Mouse (Mus musculus) liver, embryonic 16.5 days (tissue): ENCODE measurements at regions not wholly inside any gene's neighbourhood (a gene's known extent, or its start where the extent isn't known, plus 50 kb on each side); places are given as distances from the start of the nearest gene placed in this dataset.
"Not testable (repeated sequence)": the region's sequence is repeated elsewhere in the genome, so short reads cannot be mapped to it uniquely, and the experiment has no call there.

Source experiments
- ATAC-seq: fragments of 200-750 bp; cut with Nextera tagmentation; 2 replicates; pipeline ENCODE4 v1.8.0; 2017; ENCODE audit warnings: low read depth, mild to moderate bottlenecking, moderate number of reproducible peaks, moderate library complexity
- H3K27ac ChIP-seq: fragments of 300-500 bp; sonication (generic); 2 replicates; pipeline ENCODE4 v1.5.1; 2014; ENCODE audit warnings: mild to moderate bottlenecking, low read length
- H3K27me3 ChIP-seq: fragments of 300-500 bp; sonication (generic); 2 replicates; pipeline ENCODE4 v1.6.1; 2014; ENCODE audit warnings: low read depth, low read length, mixed read lengths; ENCODE audit not compliant: control insufficient read depth, insufficient read depth
- H3K36me3 ChIP-seq: fragments of 300-500 bp; sonication (generic); 2 replicates; pipeline ENCODE4 v1.6.1; 2014; ENCODE audit warnings: mild to moderate bottlenecking; ENCODE audit not compliant: control insufficient read depth, insufficient read depth
- H3K4me1 ChIP-seq: fragments of 300-500 bp; sonication (generic); 2 replicates; pipeline ENCODE4 v1.6.1; 2014; ENCODE audit warnings: low read depth, low read length, mixed read lengths; ENCODE audit not compliant: control insufficient read depth
- H3K4me2 ChIP-seq: fragments of 300-500 bp; sonication (generic); 2 replicates; pipeline ENCODE4 v1.6.1; 2014; ENCODE audit warnings: low read depth, low read length, mixed read lengths
- H3K4me3 ChIP-seq: fragments of 300-500 bp; sonication (generic); 2 replicates; pipeline ENCODE4 v1.5.1; 2014; ENCODE audit warnings: low read depth, mild to moderate bottlenecking, low read length
- H3K9ac ChIP-seq: fragments of 300-500 bp; sonication (generic); 2 replicates; pipeline ENCODE4 v1.6.1; 2014; ENCODE audit warnings: low read depth, low read length
- H3K9me3 ChIP-seq: fragments of 300-500 bp; sonication (generic); replicated peaks from 2 replicates; pipeline ENCODE4 v1.6.1; 2016; ENCODE audit warnings: low read length; ENCODE audit not compliant: control insufficient read depth
- WGBS: fragments of 180-500 bp; shearing (Covaris S2); extraction: QIAGEN DNeasy Blood & Tissue Kit; methylation state at CpG from one replicate; pipeline ENCODE4 v1.1.7; 2014; ENCODE audit not compliant: insufficient replicate concordance; 5-methylcytosine and 5-hydroxymethylcytosine counted together

GRCm38 (mm10) chr16:77749474-77749873 is 147.6 kb upstream of the Gm11146 start:
- H3K27ac ChIP-seq: no peak overlapping the region
- no peaks in the 10 kb centered on the region for H3K27me3 ChIP-seq
- H3K9me3 ChIP-seq: no peaks in the 10 kb centered on the region
- H3K9ac ChIP-seq: no peak overlapping the region
- no peaks in the 10 kb centered on the region for H3K4me1 ChIP-seq
- no peaks in the 10 kb centered on the region for H3K36me3 ChIP-seq
- H3K4me2 ChIP-seq: no peak overlapping the region
- no peak for ATAC-seq
- WGBS: 66% methylated on average over 2 of the region's 2 CpGs
- no peak overlapping the region for H3K4me3 ChIP-seq

- no peak for ATAC-seq
- no peaks in the 10 kb centered on the region for H3K27me3 ChIP-seq
- H3K9me3 ChIP-seq: no peaks in the 10 kb centered on the region; the same call in 1 of the 2 replicates
- 63% methylated on average over 6 of the region's 6 CpGs for WGBS
- no peak overlapping the region for H3K4me2 ChIP-seq
- H3K9ac ChIP-seq: no peak overlapping the region
- no peak overlapping the region for H3K4me3 ChIP-seq
- no peaks in the 10 kb centered on the region for H3K36me3 ChIP-seq
- no peaks in the 10 kb centered on the region for H3K4me1 ChIP-seq
- no peak overlapping the region for H3K27ac ChIP-seq
Measured at GRCm38 (mm10) chr16:77743838-77744237, 141.9 kb upstream of the Gm11146 start.

DNA sequence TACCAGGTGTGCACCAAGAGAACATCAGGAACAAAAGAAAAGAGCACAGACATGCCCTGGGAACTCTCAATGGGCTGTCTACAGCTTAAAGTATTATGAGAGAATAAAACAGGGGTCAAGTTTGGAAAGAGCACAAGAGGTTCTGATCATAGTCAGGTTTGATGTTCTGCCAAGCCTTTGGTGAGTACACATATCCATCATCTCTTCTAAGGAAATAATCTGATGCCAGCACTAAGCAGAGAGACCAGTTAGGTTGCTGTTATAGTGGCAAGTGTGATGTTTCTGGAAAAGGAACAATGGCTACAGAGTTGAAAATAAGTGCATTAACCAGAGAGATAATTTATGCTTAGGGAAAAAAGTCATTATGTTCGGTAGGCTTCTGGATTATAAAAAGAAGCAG is 136.9 kb upstream of the Gm11146 start:
- WGBS: 58% methylated on average over 1 of the region's 1 CpGs

GRCm38 (mm10) chr16:77719377-77719776 is 117.5 kb upstream of the Gm11146 start:
- Histone ChIP-seq H3K9me3 (peaks cover 2% of the 10 kb centered on the region; the same call in 1 of the 2 replicates), H3K4me3 (no peak overlapping the region), H3K27ac (no peak overlapping the region), H3K4me2 (no peak overlapping the region), H3K4me1 (no peaks in the 10 kb centered on the region), H3K27me3 (no peaks in the 10 kb centered on the region), H3K36me3 (no peaks in the 10 kb centered on the region), H3K9ac (no peak overlapping the region)
- 68% methylated on average over 2 of the region's 2 CpGs for whole genome bisulfite sequencing
- ATAC-seq: no peak

More for the DNA sequence above, 136.9 kb upstream of the Gm11146 start:
- ATAC-seq: no peak
- Histone ChIP-seq H3K9me3 (no peaks in the 10 kb centered on the region; the same call in 1 of the 2 replicates), H3K4me2 (no peak overlapping the region), H3K4me1 (no peaks in the 10 kb centered on the region), H3K27ac (no peak overlapping the region), H3K36me3 (no peaks in the 10 kb centered on the region), H3K9ac (no peak overlapping the region), H3K4me3 (no peak overlapping the region), H3K27me3 (no peaks in the 10 kb centered on the region)

DNA sequence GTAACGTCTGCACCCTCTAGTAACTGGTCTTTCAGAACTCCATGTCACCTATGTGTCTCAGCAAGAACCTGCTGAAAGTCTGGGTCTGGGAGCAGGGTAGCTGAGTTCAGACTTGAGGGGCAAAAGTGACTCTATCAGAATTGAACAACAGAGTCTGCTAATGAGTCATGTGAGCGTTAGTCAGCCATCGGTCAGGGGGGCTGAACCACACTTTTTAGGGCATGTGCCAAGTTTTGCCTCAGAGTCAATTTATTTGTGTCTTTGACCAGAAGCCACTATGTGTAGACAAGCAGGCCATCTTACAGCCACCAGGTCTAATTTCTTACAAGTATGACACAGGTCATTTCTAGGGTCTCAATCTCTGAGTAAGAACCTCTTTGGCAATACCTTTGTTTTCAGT is 115.9 kb upstream of the Gm11146 start:
- not testable (repeated sequence) for H3K4me2 ChIP-seq, ATAC-seq
- WGBS: 83% methylated on average over 3 of the region's 3 CpGs

DNA sequence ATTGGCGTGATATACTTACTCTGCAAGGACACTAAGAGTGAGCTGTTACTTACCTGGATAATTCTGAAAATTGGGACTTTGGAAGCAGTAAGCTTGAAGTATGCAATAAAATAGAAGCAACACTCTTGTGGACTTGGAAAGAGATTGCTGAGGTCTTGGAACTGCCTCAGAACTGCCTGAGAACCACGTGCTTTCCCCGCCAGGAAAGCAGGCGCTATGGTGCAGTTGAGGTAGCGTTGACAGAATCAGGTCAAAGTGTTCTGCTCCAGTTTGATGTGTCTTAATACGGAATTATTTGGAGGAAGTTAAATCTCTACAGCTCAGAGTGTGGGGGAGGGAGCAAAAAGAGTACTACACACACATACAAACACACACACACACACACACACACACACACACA is 102.8 kb upstream of the Gm11146 start:
- Histone ChIP-seq H3K4me2 (no peak overlapping the region), H3K36me3 (no peaks in the 10 kb centered on the region), H3K4me1 (no peaks in the 10 kb centered on the region), H3K27me3 (no peaks in the 10 kb centered on the region), H3K27ac (no peak overlapping the region), H3K4me3 (no peak overlapping the region), H3K9me3 (no peaks in the 10 kb centered on the region), H3K9ac (no peak overlapping the region)
- ATAC-seq: no peak
- WGBS: 57% methylated on average over 6 of the region's 6 CpGs

More for the DNA sequence above, 115.9 kb upstream of the Gm11146 start:
- not testable (repeated sequence) for H3K9ac ChIP-seq, H3K27ac ChIP-seq, H3K4me1 ChIP-seq, H3K4me3 ChIP-seq, H3K27me3 ChIP-seq, H3K9me3 ChIP-seq, H3K36me3 ChIP-seq

DNA sequence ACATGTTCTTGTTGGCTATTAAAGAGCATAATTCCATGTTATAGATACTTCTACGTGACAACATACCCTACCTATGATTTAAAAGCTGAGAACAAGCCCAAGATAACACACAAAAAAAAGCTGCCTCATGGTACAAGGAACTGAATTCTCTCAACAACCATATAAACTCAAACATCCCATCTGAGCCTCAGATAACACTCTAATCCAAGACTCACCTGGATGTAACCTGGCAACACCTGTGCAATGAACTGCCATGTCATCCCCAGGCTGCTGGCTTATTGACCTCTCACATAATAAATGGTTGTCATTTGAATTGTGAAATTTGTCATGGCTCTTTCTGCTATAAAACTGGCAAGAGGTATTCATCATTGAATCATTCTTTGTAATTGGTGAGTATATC is 93.5 kb upstream of the Gm11146 start:
- Histone ChIP-seq H3K9me3 (no peaks in the 10 kb centered on the region), H3K4me1 (no peaks in the 10 kb centered on the region), H3K27ac (no peak overlapping the region), H3K4me3 (no peak overlapping the region), H3K9ac (no peak overlapping the region), H3K36me3 (no peaks in the 10 kb centered on the region), H3K4me2 (no peak overlapping the region), H3K27me3 (no peaks in the 10 kb centered on the region)
- WGBS: 37% methylated on average over 1 of the region's 1 CpGs
- ATAC-seq: no peak

DNA sequence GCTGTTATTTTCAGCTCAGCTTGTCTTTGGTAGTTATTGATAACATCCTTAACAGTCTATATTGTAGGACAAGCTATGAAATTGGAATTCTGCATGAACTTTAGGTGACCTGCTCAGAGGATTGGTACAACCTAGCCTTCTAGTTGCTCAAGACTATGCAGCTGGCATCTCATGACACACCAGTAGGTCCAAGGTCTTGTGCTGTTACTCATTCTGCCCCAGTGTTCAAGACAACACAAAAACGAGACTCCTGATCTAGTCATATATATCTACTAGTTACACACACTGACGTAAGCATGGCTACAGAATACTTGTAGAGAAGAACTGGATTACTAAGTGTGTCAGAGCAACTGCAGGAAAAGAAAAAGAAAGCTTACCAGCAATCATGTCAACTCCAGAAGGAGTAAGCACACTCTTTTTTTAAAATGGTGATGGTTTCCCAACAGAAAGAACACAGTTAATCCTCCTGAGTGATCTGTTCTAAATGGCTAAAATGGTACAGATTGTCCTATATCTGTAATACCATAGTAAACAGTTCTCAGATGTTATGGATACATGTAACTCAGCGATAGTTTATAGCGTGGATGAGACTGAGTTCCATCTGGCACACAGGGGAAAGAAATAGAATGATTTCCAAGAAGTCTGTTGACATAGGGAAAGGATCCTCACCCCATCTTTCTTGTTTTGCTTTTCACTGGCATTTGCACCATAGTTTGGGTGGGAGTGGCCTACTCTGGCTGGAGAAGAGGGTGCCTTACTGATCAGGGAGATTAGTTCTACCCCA is 85.4 kb upstream of the Gm11146 start:
- Histone ChIP-seq H3K9me3 (no peaks in the 10 kb centered on the region), H3K9ac (no peak overlapping the region), H3K36me3 (no peaks in the 10 kb centered on the region), H3K27me3 (no peaks in the 10 kb centered on the region), H3K4me2 (no peak overlapping the region), H3K4me1 (no peaks in the 10 kb centered on the region), H3K4me3 (no peak overlapping the region), H3K27ac (no peak overlapping the region)
- ATAC-seq: no peak
- WGBS: 61% methylated on average over 4 of the region's 4 CpGs

DNA sequence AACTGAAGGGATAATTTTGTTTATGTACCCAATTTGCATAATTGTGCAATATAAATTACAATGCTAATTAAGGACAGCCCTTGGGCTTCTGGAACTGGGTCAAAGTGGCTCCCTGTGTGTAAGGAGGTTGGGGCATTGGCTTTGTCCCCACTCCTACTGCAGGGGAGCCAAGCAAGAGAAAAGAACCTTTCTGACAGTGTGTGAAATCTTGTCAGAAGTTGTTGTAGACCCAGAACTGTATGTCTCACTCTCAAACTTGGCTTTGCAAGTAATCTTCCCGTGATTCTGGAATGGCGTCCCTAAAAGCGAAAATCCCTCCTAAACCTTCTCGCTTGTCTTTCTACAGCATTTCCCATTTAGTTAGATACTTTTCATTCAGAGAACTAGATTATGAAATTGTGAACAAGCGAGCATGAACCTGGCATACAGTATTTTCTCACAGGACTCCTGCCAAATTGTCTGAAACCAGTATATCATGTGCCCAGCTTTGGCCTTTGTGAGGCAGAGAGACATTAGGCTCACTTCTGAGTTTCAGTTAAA is 83.8 kb upstream of the Gm11146 start:
- no peaks in the 10 kb centered on the region for H3K9me3 ChIP-seq
- no peaks in the 10 kb centered on the region for H3K36me3 ChIP-seq
- H3K4me1 ChIP-seq: no peaks in the 10 kb centered on the region
- 66% methylated on average over 5 of the region's 5 CpGs for WGBS
- ATAC-seq: no peak
- no peak overlapping the region for H3K4me3 ChIP-seq
- H3K9ac ChIP-seq: no peak overlapping the region
- no peaks in the 10 kb centered on the region for H3K27me3 ChIP-seq
- H3K4me2 ChIP-seq: no peak overlapping the region
- no peak overlapping the region for H3K27ac ChIP-seq
